Mouse (Mus musculus) ES-E14 (cell line): ENCODE measurements at regions not wholly inside any gene's neighbourhood (a gene's known extent, or its start where the extent isn't known, plus 50 kb on each side); places are given as distances from the start of the nearest gene placed in this dataset.

Experiments used
- DNase-seq: peaks from one replicate; pipeline ENCODE4 v3.0.0-alpha.2; 2013; ENCODE audit warnings: low read depth, low spot score
- H3K27ac ChIP-seq: 2 replicates; pipeline ENCODE4 v1.5.1; 2012; ENCODE audit warnings: low read depth, mild to moderate bottlenecking, low read length, moderate library complexity, mixed read lengths; ENCODE audit not compliant: poor library complexity, insufficient read depth, severe bottlenecking
- H3K36me3 ChIP-seq: 2 replicates; pipeline ENCODE4 v1.6.1; 2012; ENCODE audit warnings: mild to moderate bottlenecking, low read length, moderate library complexity, mixed read lengths; ENCODE audit not compliant: control insufficient read depth, poor library complexity, insufficient read depth, severe bottlenecking
- H3K4me1 ChIP-seq, 2 experiments: fragments of 150-350 bp in 1 of 2; sonication (generic) in 1 of 2; 2 replicates each; pipeline ENCODE4 v1.6.1; 2012; ENCODE audit warnings: low read length in 2 of 2, mild to moderate bottlenecking in 1 of 2, mixed read lengths in 1 of 2; ENCODE audit not compliant: control insufficient read depth in 2 of 2, insufficient read depth in 2 of 2, poor library complexity in 1 of 2
- H3K4me3 ChIP-seq, 2 experiments: fragments of 150-350 bp in 1 of 2; sonication (generic) in 1 of 2; 2 replicates each; pipeline ENCODE4 v1.5.1; 2012; ENCODE audit warnings: low read length in 2 of 2, low read depth in 1 of 2, mild to moderate bottlenecking in 1 of 2, mixed read lengths in 1 of 2; ENCODE audit not compliant: insufficient read depth in 1 of 2, poor library complexity in 1 of 2, severe bottlenecking in 1 of 2
- H3K9ac ChIP-seq: 2 replicates; pipeline ENCODE4 v1.6.1; 2012; ENCODE audit warnings: low read depth, mild to moderate bottlenecking, low read length, mixed read lengths; ENCODE audit not compliant: poor library complexity, insufficient read depth, severe bottlenecking
- H3K9me3 ChIP-seq: fragments of 150-350 bp; sonication (generic); 2 replicates; pipeline ENCODE4 v1.6.1; 2012; ENCODE audit warnings: low read depth, mild to moderate bottlenecking, low read length; ENCODE audit not compliant: control insufficient read depth, insufficient read depth
- CHD2 ChIP-seq: IDR thresholded peaks from 2 replicates; pipeline ENCODE4 v1.6.1; 2014; ENCODE audit warnings: mild to moderate bottlenecking, low read depth, low read length, inconsistent platforms
- HCFC1 ChIP-seq: IDR thresholded peaks from 2 replicates; pipeline ENCODE4 v1.6.1; 2012; ENCODE audit warnings: low read length, inconsistent platforms, borderline replicate concordance; ENCODE audit not compliant: insufficient read depth
- MAFK ChIP-seq: IDR thresholded peaks from 2 replicates; pipeline ENCODE4 v1.6.1; 2014; ENCODE audit warnings: mild to moderate bottlenecking, low read depth, low read length, inconsistent platforms; ENCODE audit not compliant: insufficient read depth
- ZC3H11A ChIP-seq: IDR thresholded peaks from 2 replicates; pipeline ENCODE4 v1.6.1; 2012; ENCODE audit warnings: low read depth, mild to moderate bottlenecking, inconsistent platforms, low read length, borderline replicate concordance
- ZNF384 ChIP-seq: IDR thresholded peaks from 2 replicates; pipeline ENCODE4 v1.6.1; 2012; ENCODE audit warnings: low read depth, low read length, inconsistent platforms
- in situ Hi-C, 2 experiments: fragments of 600-800 bp; cut with MboI; formaldehyde crosslinking; loops; one replicate each; pipeline ENCODE4 v1.15.1; 2025; ENCODE audit warnings: low sequenced_read_pairs in 2 of 2, inconsistent platforms in 1 of 2; ENCODE audit not compliant: unreplicated experiment in 2 of 2

GRCm38 (mm10) chr3:52632635-52633034 is 364.5 kb downstream of the Foxo1 start:
- no peaks in the 10 kb centered on the region for H3K4me1 ChIP-seq
- in situ Hi-C loops: no loop called here
- H3K4me3 ChIP-seq: no peak overlapping the region
- no peaks in the 10 kb centered on the region for H3K9me3 ChIP-seq
- no peak overlapping the region for H3K9ac ChIP-seq
- H3K27ac ChIP-seq: no peak overlapping the region
- no peak for DNase-seq
- TF ChIP-seq HCFC1: no peak
- no peak for TF ChIP-seq CHD2
- no peak for TF ChIP-seq MAFK
- TF ChIP-seq ZNF384: no peak
- H3K36me3 ChIP-seq: no peaks in the 10 kb centered on the region

GRCm38 (mm10) chr3:52630209-52630608 is 362.1 kb downstream of the Foxo1 start:
- H3K4me3 ChIP-seq: no peak overlapping the region
- H3K36me3 ChIP-seq: no peaks in the 10 kb centered on the region
- in situ Hi-C loops: no loop called here
- no peaks in the 10 kb centered on the region for H3K9me3 ChIP-seq
- TF ChIP-seq ZC3H11A: no peak
- TF ChIP-seq CHD2: no peak
- TF ChIP-seq ZNF384: no peak
- no peak for TF ChIP-seq MAFK
- no peak for TF ChIP-seq HCFC1
- no peak overlapping the region for H3K27ac ChIP-seq
- no peak overlapping the region for H3K9ac ChIP-seq
- no peaks in the 10 kb centered on the region for H3K4me1 ChIP-seq
- DNase-seq: no peak

GRCm38 (mm10) chr3:52625125-52625524 is 357.0 kb downstream of the Foxo1 start:
- no peak overlapping the region for H3K9ac ChIP-seq
- no peaks in the 10 kb centered on the region for H3K9me3 ChIP-seq
- H3K36me3 ChIP-seq: no peaks in the 10 kb centered on the region
- H3K4me3 ChIP-seq: no peak overlapping the region
- H3K4me1 ChIP-seq: no peaks in the 10 kb centered on the region
- no peak for DNase-seq
- TF ChIP-seq ZC3H11A (no peak), CHD2 (no peak), MAFK (no peak), ZNF384 (no peak), HCFC1 (no peak)
- in situ Hi-C loops: no loop called here
- no peak overlapping the region for H3K27ac ChIP-seq

GRCm38 (mm10) chr3:52622530-52622929 is 354.4 kb downstream of the Foxo1 start:
- Histone ChIP-seq H3K9me3 (no peaks in the 10 kb centered on the region), H3K27ac (no peak overlapping the region), H3K9ac (no peak overlapping the region), H3K4me3 (no peak overlapping the region), H3K4me1 (no peaks in the 10 kb centered on the region), H3K36me3 (no peaks in the 10 kb centered on the region)
- no peak for DNase-seq
- in situ Hi-C loops: no loop called here
- TF ChIP-seq ZNF384 (no peak), HCFC1 (no peak), MAFK (no peak), CHD2 (no peak), ZC3H11A (no peak)

DNA sequence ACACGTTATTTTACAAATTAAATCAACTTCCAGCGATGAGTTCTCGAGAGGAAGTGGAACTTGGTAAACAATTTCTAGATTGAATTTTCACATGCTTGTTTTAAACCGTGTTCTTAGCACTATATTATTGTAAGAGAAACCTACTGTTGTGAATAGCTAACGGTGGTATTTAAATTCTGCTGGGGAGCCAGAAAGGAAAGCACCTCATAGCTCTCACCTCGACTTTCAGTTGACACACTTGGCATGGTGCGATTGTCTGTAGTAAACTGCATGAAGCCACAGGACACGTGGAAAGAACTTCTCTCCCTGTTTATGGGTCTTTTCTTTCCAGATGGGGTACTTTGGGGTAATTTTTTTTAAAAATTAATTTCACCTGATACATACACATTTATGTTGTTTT is 353.8 kb downstream of the Foxo1 start:
- H3K36me3 ChIP-seq: no peaks in the 10 kb centered on the region
- no peak overlapping the region for H3K4me3 ChIP-seq
- in situ Hi-C loops: no loop called here
- H3K9me3 ChIP-seq: no peaks in the 10 kb centered on the region
- H3K9ac ChIP-seq: no peak overlapping the region
- no peak for DNase-seq
- H3K27ac ChIP-seq: no peak overlapping the region
- TF ChIP-seq MAFK (no peak), ZNF384 (no peak), HCFC1 (no peak), CHD2 (no peak), ZC3H11A (no peak)
- no peaks in the 10 kb centered on the region for H3K4me1 ChIP-seq
